Mouse (Mus musculus) stomach, embryonic 14.5 days (tissue): ENCODE measurements around the gene Polr2g. TPM values are rescaled to one million over a fixed set of nuclear protein-coding genes. Genes with fewer than 3 reads are reported as not detected.

Experiments used
- ATAC-seq: fragments of 200-750 bp; cut with Nextera tagmentation; 2 replicates; pipeline ENCODE4 v1.8.0; 2017; ENCODE audit warnings: low read depth, moderate TSS enrichment; ENCODE audit not compliant: insufficient number of reproducible peaks, insufficient read depth, low FRiP score
- H3K27ac ChIP-seq: fragments of 300-500 bp; sonication (generic); 2 replicates; pipeline ENCODE4 v1.5.1; 2014; ENCODE audit warnings: mild to moderate bottlenecking, low read length, moderate library complexity, mixed read lengths
- H3K27me3 ChIP-seq: fragments of 300-500 bp; sonication (generic); 2 replicates; pipeline ENCODE4 v1.6.1; 2014; ENCODE audit warnings: low read length, control low read depth, mixed read lengths; ENCODE audit not compliant: control insufficient read depth, insufficient read depth
- H3K36me3 ChIP-seq: fragments of 300-500 bp; sonication (generic); 2 replicates; pipeline ENCODE4 v1.6.1; 2014; ENCODE audit warnings: mild to moderate bottlenecking, control low read depth, low read length, moderate library complexity, mixed read lengths; ENCODE audit not compliant: control insufficient read depth, insufficient read depth
- H3K4me1 ChIP-seq: fragments of 300-500 bp; sonication (generic); 2 replicates; pipeline ENCODE4 v1.6.1; 2014; ENCODE audit warnings: low read length, control low read depth, mixed read lengths; ENCODE audit not compliant: control insufficient read depth, insufficient read depth
- H3K4me2 ChIP-seq: fragments of 300-500 bp; sonication (generic); replicated peaks from 2 replicates; pipeline ENCODE4 v1.6.1; 2014; ENCODE audit warnings: low read depth, low read length, control low read depth
- H3K4me3 ChIP-seq: fragments of 300-500 bp; sonication (generic); 2 replicates; pipeline ENCODE4 v1.5.1; 2014; ENCODE audit warnings: low read depth, low read length, control low read depth
- H3K9ac ChIP-seq: fragments of 300-500 bp; sonication (generic); replicated peaks from 2 replicates; pipeline ENCODE4 v1.6.1; 2014; ENCODE audit warnings: low read depth, mild to moderate bottlenecking, control low read depth, low read length, moderate library complexity, mixed read lengths
- H3K9me3 ChIP-seq: fragments of 300-500 bp; sonication (generic); 2 replicates; pipeline ENCODE4 v1.6.1; 2016; ENCODE audit warnings: low read depth, low read length, control low read depth; ENCODE audit not compliant: control insufficient read depth
- WGBS: fragments of 180-500 bp; shearing (Covaris S2); extraction: QIAGEN DNeasy Blood & Tissue Kit; methylation state at CpG from one replicate; pipeline ENCODE4 v1.1.7; 2014; 5-methylcytosine and 5-hydroxymethylcytosine counted together
- polyA plus RNA-seq: library from polyadenylated mRNA; unstranded; fragments of >200 nt; fragmentation: Nextera tagmentation; extraction: Ambion mirVana; gene quantifications from 2 replicates; pipeline ENCODE4 v1.2.1, GENCODE M21; 2014

Polr2g gene
- polyA plus RNA-seq, 1 experiment from 2014 or later: 151 TPM

GRCm38 (mm10) chr19:8803879-8804660 is 5.7 kb upstream of the Polr2g start:
- H3K4me3 ChIP-seq: no peak overlapping the region
- no peak overlapping the region for H3K27ac ChIP-seq
- H3K9me3 ChIP-seq: no peaks in the 10 kb centered on the region
- no peak for ATAC-seq
- WGBS: 89% methylated on average over 11 of the region's 11 CpGs
- peaks cover 4% of the 10 kb centered on the region; the same call in 1 of the 2 replicates for H3K4me1 ChIP-seq
- no peak overlapping the region for H3K9ac ChIP-seq
- no peak overlapping the region for H3K4me2 ChIP-seq
- no peaks in the 10 kb centered on the region for H3K27me3 ChIP-seq
- peaks cover 29% of the 10 kb centered on the region for H3K36me3 ChIP-seq

GRCm38 (mm10) chr19:8803204-8803780 is 4.9 kb upstream of the Polr2g start:
- 89% methylated on average over 9 of the region's 9 CpGs for WGBS
- peak overlapping the region; percentile 57; the same call in 1 of the 2 replicates for H3K4me3 ChIP-seq
- H3K9ac ChIP-seq: no peak overlapping the region
- peaks cover 24% of the 10 kb centered on the region for H3K36me3 ChIP-seq
- peaks cover 4% of the 10 kb centered on the region; the same call in 1 of the 2 replicates for H3K4me1 ChIP-seq
- no peak for ATAC-seq
- H3K27me3 ChIP-seq: no peaks in the 10 kb centered on the region
- H3K27ac ChIP-seq: 0 out of 2 replicates have a peak overlapping the region, but pooled peaks have one; percentile 69
- no peaks in the 10 kb centered on the region for H3K9me3 ChIP-seq
- peak overlapping the region; percentile 46 for H3K4me2 ChIP-seq

- Histone ChIP-seq H3K4me1 (peaks cover 7% of the 10 kb centered on the region; the same call in 1 of the 2 replicates), H3K27ac (peak within 1 kb of the TSS; percentile 69), H3K36me3 (peaks cover 16% of the 10 kb centered on the region), H3K4me2 (peak within 1 kb of the TSS; percentile 80), H3K9ac (peak within 1 kb of the TSS; percentile 38; the same call in 1 of the 2 replicates), H3K9me3 (no peaks in the 10 kb centered on the region), H3K27me3 (no peaks in the 10 kb centered on the region), H3K4me3 (peak within 1 kb of the TSS; percentile 57)
- under 1% methylated on average over 30 of the region's 30 CpGs for WGBS
- peak; percentile 98 for ATAC-seq
Observed at GRCm38 (mm10) chr19:8802130-8802821, 3.9 kb upstream of the Polr2g start, which contains the start of gene Zbtb3. Gene Zbtb3 (plus strand): TSS chr19:8802555.

GRCm38 (mm10) chr19:8798947-8799315 is 554 bp upstream of the Polr2g start:
- Histone ChIP-seq H3K9me3 (no peaks in the 10 kb centered on the region), H3K27ac (peak overlapping the region; percentile 10; the same call in 1 of the 2 replicates), H3K27me3 (no peaks in the 10 kb centered on the region), H3K4me3 (0 out of 2 replicates have a peak overlapping the region, but pooled peaks have one; percentile 86), H3K36me3 (peaks cover 14% of the 10 kb centered on the region), H3K9ac (no peak overlapping the region), H3K4me1 (peaks cover 10% of the 10 kb centered on the region; the same call in 1 of the 2 replicates), H3K4me2 (peak overlapping the region; percentile 78; the same call in 1 of the 2 replicates)
- no peak for ATAC-seq

- WGBS: 80% methylated on average over 7 of the region's 7 CpGs
- Histone ChIP-seq H3K36me3 (peaks cover 29% of the 10 kb centered on the region), H3K4me1 (0 out of 2 replicates have a peak, but pooled peaks cover 5% of the 10 kb centered on the region), H3K9ac (no peak overlapping the region), H3K4me2 (no peak overlapping the region), H3K27ac (no peak overlapping the region), H3K9me3 (no peaks in the 10 kb centered on the region), H3K4me3 (no peak overlapping the region), H3K27me3 (no peaks in the 10 kb centered on the region)
- no peak for ATAC-seq
Observed at GRCm38 (mm10) chr19:8790171-8790570, 8.2 kb downstream of the Polr2g start.

GRCm38 (mm10) chr19:8789171-8789570 is 9.2 kb downstream of the Polr2g start:
- no peak for ATAC-seq
- H3K36me3 ChIP-seq: peaks cover 20% of the 10 kb centered on the region
- no peaks in the 10 kb centered on the region for H3K27me3 ChIP-seq
- 20% methylated on average over 1 of the region's 1 CpGs for WGBS
- no peak overlapping the region for H3K27ac ChIP-seq
- no peaks in the 10 kb centered on the region for H3K9me3 ChIP-seq
- H3K4me3 ChIP-seq: no peak overlapping the region
- 0 out of 2 replicates have a peak, but pooled peaks cover 5% of the 10 kb centered on the region for H3K4me1 ChIP-seq
- H3K4me2 ChIP-seq: no peak overlapping the region
- H3K9ac ChIP-seq: no peak overlapping the region

GRCm38 (mm10) chr19:8788521-8788920 is 9.9 kb downstream of the Polr2g start:
- 0 out of 2 replicates have a peak, but pooled peaks cover 5% of the 10 kb centered on the region for H3K4me1 ChIP-seq
- H3K36me3 ChIP-seq: peaks cover 16% of the 10 kb centered on the region
- H3K27me3 ChIP-seq: no peaks in the 10 kb centered on the region
- no peak for ATAC-seq
- no peaks in the 10 kb centered on the region for H3K9me3 ChIP-seq
- WGBS: 23% methylated on average over 3 of the region's 3 CpGs
- no peak overlapping the region for H3K9ac ChIP-seq
- H3K4me3 ChIP-seq: no peak overlapping the region
- H3K4me2 ChIP-seq: no peak overlapping the region
- no peak overlapping the region for H3K27ac ChIP-seq
